Mouse (Mus musculus) forebrain, embryonic 14.5 days (tissue): Measurements from ENCODE around the gene Igsf9b. TPM values are rescaled to one million over a fixed set of nuclear protein-coding genes. Genes with fewer than 3 reads are reported as not detected.

Source experiments
- ATAC-seq: fragments of 200-750 bp; cut with Nextera tagmentation; 2 replicates; pipeline ENCODE4 v1.8.0; 2017; ENCODE audit warnings: mild to moderate bottlenecking, moderate library complexity
- DNase-seq: peaks from one replicate; pipeline ENCODE4 v3.0.0-alpha.2; 2015; ENCODE audit warnings: low spot score
- H3K27ac ChIP-seq: fragments of 300-500 bp; sonication (generic); 2 replicates; pipeline ENCODE4 v1.5.1; 2014; ENCODE audit warnings: low read depth, mild to moderate bottlenecking, control low read depth, low read length, moderate library complexity
- H3K27me3 ChIP-seq: fragments of 300-500 bp; sonication (generic); replicated peaks from 2 replicates; pipeline ENCODE4 v1.6.1; 2014; ENCODE audit warnings: low read length, control low read depth, mixed read lengths; ENCODE audit not compliant: control insufficient read depth, insufficient read depth
- H3K36me3 ChIP-seq: fragments of 300-500 bp; sonication (generic); 2 replicates; pipeline ENCODE4 v1.6.1; 2014; ENCODE audit warnings: low read length, control low read depth; ENCODE audit not compliant: control insufficient read depth, insufficient read depth
- H3K4me1 ChIP-seq: fragments of 300-500 bp; sonication (generic); 2 replicates; pipeline ENCODE4 v1.6.1; 2014; ENCODE audit warnings: antibody characterized with exemption, low read length, control low read depth; ENCODE audit not compliant: control insufficient read depth, insufficient read depth
- H3K4me2 ChIP-seq: fragments of 300-500 bp; sonication (generic); 2 replicates; pipeline ENCODE4 v1.6.1; 2014; ENCODE audit warnings: mild to moderate bottlenecking, control low read depth, low read length
- H3K4me3 ChIP-seq: fragments of 300-500 bp; sonication (generic); 2 replicates; pipeline ENCODE4 v1.5.1; 2014; ENCODE audit warnings: low read depth, low read length, control low read depth
- H3K9ac ChIP-seq: fragments of 300-500 bp; sonication (generic); 2 replicates; pipeline ENCODE4 v1.6.1; 2014; ENCODE audit warnings: mild to moderate bottlenecking, low read length, control low read depth, moderate library complexity
- H3K9me3 ChIP-seq: fragments of 300-500 bp; sonication (generic); replicated peaks from 2 replicates; pipeline ENCODE4 v1.6.1; 2016; ENCODE audit warnings: low read length, control low read depth, mixed read lengths; ENCODE audit not compliant: control insufficient read depth
- WGBS: fragments of 180-500 bp; shearing (Covaris S2); extraction: QIAGEN DNeasy Blood & Tissue Kit; methylation state at CpG from one replicate; pipeline ENCODE4 v1.1.7; 2014; 5-methylcytosine and 5-hydroxymethylcytosine counted together
- polyA plus RNA-seq: library from polyadenylated mRNA; unstranded; fragments of >200 nt; fragmentation: Nextera tagmentation; extraction: Ambion mirVana; gene quantifications from 2 replicates; pipeline ENCODE4 v1.2.1, GENCODE M21; 2014

The Igsf9b gene
- polyA plus RNA-seq, 1 experiment from 2014 or later, result 5.1 TPM

DNA sequence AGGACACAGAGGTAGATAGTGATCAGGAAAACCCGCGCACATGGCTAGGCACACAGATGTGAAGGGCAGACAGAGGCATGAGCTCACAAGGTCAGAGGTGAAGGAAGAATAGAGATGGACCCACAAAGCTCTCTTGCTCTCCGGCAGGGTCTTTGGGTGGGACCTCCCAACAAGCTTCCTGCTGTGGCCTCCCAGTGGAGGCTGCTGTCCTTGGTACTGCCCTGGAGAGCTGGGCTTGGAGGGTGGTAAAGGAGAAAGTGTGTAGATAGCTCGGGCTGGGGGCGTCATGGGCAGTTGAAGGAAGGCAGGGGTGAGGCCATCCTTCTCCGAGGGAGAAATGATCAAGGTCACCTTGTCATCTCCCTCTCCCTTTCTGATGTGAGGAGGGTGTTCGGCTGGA is 9.0 kb downstream of the Igsf9b start:
- Histone ChIP-seq H3K4me2 (no peak overlapping the region), H3K27me3 (no peaks in the 10 kb centered on the region), H3K4me3 (no peak overlapping the region), H3K36me3 (peaks cover 11% of the 10 kb centered on the region), H3K9ac (peak overlapping the region; percentile 25; the same call in 1 of the 2 replicates), H3K4me1 (peaks cover 42% of the 10 kb centered on the region), H3K27ac (peak overlapping the region; percentile 56), H3K9me3 (no peaks in the 10 kb centered on the region)
- ATAC-seq, result 0 out of 2 replicates have a peak, but pooled peaks have one; percentile 1
- no peak for DNase-seq
- WGBS, result 41% methylated on average over 7 of the region's 7 CpGs

DNA sequence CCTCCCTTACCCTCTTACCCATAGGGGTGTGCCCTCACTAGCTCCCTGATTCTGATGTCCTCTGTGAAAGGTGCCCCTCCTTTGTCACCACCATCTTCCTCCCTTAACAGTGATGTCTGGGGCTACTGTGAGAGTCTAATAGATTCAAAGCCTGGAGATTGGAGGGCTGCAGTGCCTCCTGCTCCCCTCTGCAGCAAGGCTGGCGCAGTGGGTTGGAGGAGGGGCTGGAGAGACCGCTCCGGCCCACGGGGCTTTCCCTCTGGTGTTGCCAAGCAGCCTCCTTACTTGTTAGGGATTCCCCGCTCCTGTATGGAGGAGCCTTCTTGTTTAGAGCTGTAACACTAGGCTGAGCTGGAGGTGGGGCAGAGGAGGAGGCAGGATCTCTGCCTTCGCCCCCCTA is 9.6 kb downstream of the Igsf9b start:
- peak; percentile 75 for ATAC-seq

DNA sequence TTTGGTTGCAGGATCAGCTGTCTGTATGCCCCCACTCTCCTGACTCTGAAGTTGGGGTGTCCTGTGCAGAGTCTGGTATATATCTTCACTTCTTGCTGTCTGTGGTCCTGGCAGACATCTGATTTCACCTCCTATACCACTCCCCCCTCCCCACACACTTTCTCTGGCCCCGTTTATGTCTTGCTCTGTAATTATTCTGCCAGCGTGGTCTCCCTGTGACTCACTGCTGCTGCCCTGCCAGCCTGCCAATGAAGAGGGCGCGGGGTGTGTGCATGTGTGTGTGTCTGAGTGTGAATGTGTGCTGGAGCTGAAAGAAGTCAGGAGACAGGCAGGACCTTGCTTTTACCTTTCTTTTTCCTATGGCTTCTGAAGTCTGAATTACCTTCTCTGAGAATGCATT is 11.0 kb downstream of the Igsf9b start:
- WGBS, result 55% methylated on average over 4 of the region's 4 CpGs
- DNase-seq (no peak), ATAC-seq (no peak)
- Histone ChIP-seq H3K36me3 (peaks cover 11% of the 10 kb centered on the region), H3K27ac (no peak overlapping the region), H3K9ac (0 out of 2 replicates have a peak overlapping the region, but pooled peaks have one; percentile 8), H3K4me2 (no peak overlapping the region), H3K4me3 (no peak overlapping the region), H3K4me1 (peaks cover 35% of the 10 kb centered on the region), H3K9me3 (no peaks in the 10 kb centered on the region), H3K27me3 (no peaks in the 10 kb centered on the region)

More for the DNA sequence above, 9.6 kb downstream of the Igsf9b start:
- no peaks in the 10 kb centered on the region for H3K9me3 ChIP-seq
- H3K36me3 ChIP-seq, result peaks cover 11% of the 10 kb centered on the region
- peak; percentile 76 for DNase-seq
- no peaks in the 10 kb centered on the region for H3K27me3 ChIP-seq
- peak overlapping the region; percentile 25 for H3K9ac ChIP-seq
- 24% methylated on average over 6 of the region's 6 CpGs for WGBS
- no peak overlapping the region for H3K4me3 ChIP-seq
- H3K4me1 ChIP-seq, result peaks cover 39% of the 10 kb centered on the region
- H3K27ac ChIP-seq, result peak overlapping the region; percentile 56
- peak overlapping the region; percentile 1; the same call in 1 of the 2 replicates for H3K4me2 ChIP-seq

DNA sequence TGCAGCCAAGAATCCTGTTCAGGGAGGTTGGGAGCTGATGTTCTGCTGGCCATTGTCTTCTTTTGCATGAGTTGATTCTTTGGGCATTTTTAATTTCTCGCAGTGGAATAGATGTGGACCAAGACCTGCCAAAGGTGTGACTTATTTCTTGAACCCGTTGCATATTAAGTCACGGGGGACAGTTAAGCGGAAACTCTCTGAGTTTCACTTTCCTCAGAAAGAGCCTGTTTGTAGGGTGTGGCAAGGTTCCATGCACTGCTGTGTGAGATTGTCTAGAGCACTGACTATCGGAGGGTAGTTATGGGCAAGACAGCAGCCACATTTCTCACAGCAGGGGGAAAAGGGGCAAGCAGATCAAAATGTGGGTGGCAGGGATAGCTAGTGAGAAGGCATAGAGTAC is 14.4 kb downstream of the Igsf9b start:
- Histone ChIP-seq H3K4me1 (peaks cover 5% of the 10 kb centered on the region), H3K4me2 (no peak overlapping the region), H3K27ac (no peak overlapping the region), H3K4me3 (no peak overlapping the region), H3K9me3 (no peaks in the 10 kb centered on the region), H3K9ac (no peak overlapping the region), H3K36me3 (peaks cover 28% of the 10 kb centered on the region), H3K27me3 (no peaks in the 10 kb centered on the region)
- 95% methylated on average over 5 of the region's 5 CpGs for WGBS
- ATAC-seq (no peak), DNase-seq (no peak)

DNA sequence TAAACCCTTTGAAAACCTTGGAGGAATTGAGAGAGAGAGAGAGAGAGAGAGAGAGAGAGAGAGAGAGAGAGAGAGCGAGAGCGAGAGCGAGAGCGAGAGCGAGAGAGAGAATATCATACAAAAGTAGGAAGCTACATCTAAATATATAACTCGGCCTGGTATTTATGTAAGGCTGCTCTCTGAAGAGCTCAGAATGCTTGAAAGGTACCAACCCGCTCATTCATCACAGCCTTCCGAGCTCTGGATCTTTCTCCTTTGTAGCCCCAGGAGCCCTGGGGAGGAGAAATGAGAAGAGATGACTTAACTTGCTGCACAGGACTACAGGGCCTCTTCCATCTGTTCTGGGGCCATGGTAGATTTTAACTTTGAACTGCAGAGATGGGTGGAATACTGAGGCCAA is 22.3 kb downstream of the Igsf9b start:
- H3K27ac ChIP-seq, result no peak overlapping the region
- peaks cover 56% of the 10 kb centered on the region for H3K36me3 ChIP-seq
- no peak for ATAC-seq

DNA sequence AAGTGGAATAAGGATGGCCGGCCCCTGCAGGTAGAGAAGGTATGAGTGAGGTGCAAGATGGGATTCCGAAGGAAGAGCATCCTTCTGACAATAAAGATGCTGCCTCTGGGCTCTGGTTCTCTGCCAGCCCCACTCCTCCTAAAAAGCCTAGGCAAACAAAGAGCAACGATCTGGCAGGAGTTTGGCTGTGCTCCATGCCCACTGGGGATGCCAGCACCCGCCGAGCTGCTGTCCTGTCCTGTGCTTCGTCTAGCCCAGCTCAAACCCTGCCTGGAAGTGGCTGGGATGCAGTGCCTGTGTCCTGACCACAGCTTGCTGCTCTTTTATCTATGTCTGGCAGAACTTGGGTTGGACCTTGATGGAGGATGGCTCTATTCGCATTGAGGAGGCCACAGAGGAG is 23.3 kb downstream of the Igsf9b start:
- Histone ChIP-seq H3K9me3 (no peaks in the 10 kb centered on the region), H3K9ac (no peak overlapping the region), H3K36me3 (peaks cover 56% of the 10 kb centered on the region), H3K4me2 (no peak overlapping the region), H3K4me1 (no peaks in the 10 kb centered on the region), H3K27ac (no peak overlapping the region), H3K27me3 (no peaks in the 10 kb centered on the region), H3K4me3 (no peak overlapping the region)
- 53% methylated on average over 7 of the region's 7 CpGs for WGBS
- DNase-seq, result peak; percentile 58
- ATAC-seq, result peak; percentile 52; the same call in 1 of the 2 replicates

More for the DNA sequence above, 22.3 kb downstream of the Igsf9b start:
- H3K27me3 ChIP-seq, result no peaks in the 10 kb centered on the region
- H3K9me3 ChIP-seq, result no peaks in the 10 kb centered on the region
- no peak for DNase-seq
- no peak overlapping the region for H3K4me3 ChIP-seq
- 97% methylated on average over 8 of the region's 8 CpGs for WGBS
- H3K4me2 ChIP-seq, result no peak overlapping the region
- no peak overlapping the region for H3K9ac ChIP-seq
- no peaks in the 10 kb centered on the region for H3K4me1 ChIP-seq

DNA sequence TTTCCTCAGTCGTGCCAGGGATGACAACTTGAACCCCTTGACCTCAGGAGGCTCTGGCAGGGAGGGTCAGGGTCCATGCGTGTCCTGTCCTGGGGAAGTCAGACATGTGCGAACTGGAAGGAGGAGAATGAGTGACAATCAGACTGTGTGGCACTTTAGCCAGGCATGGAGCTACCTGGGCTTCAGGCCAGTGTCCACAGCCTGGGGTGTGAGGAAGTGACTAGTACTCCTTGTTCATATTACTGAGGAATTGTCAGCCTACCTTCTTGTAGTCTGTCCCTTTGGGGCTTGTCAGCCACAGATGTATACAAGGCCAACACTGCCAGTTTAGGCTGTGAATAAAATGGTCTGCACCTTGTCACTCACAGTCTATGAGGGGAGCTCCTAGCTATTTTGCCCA is 24.4 kb downstream of the Igsf9b start:
- DNase-seq (no peak), ATAC-seq (no peak)
- H3K4me1 ChIP-seq, result no peaks in the 10 kb centered on the region
- 97% methylated on average over 3 of the region's 3 CpGs for WGBS
- no peak overlapping the region for H3K27ac ChIP-seq
- no peaks in the 10 kb centered on the region for H3K27me3 ChIP-seq
- no peak overlapping the region for H3K4me2 ChIP-seq
- no peak overlapping the region for H3K4me3 ChIP-seq
- H3K9me3 ChIP-seq, result no peaks in the 10 kb centered on the region
- peaks cover 49% of the 10 kb centered on the region for H3K36me3 ChIP-seq
- H3K9ac ChIP-seq, result no peak overlapping the region

DNA sequence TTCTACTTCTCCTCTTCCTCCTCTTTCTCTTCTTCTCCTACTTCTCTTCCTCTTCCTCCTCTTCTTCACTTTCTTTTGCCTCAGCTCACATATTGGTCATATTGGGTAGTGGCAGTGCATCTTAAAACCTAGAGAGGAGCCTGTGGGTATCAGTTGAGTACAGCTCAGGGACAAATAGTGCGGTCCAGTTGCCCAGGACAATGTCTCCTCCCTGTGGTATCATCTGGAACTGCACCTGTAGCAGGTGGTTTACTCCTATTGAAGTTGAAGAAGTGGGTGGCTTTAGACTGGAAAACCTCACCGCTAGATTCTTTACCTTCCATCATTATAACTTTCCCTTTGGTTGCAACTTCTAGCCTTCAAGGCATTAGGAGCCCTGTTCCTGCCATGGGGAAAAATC is 26.9 kb downstream of the Igsf9b start:
- Histone ChIP-seq H3K4me3 (no peak overlapping the region), H3K9ac (no peak overlapping the region), H3K9me3 (no peaks in the 10 kb centered on the region), H3K27ac (no peak overlapping the region), H3K4me2 (no peak overlapping the region), H3K27me3 (no peaks in the 10 kb centered on the region), H3K36me3 (peaks cover 40% of the 10 kb centered on the region), H3K4me1 (no peaks in the 10 kb centered on the region)
- 52% methylated on average over 2 of the region's 2 CpGs for WGBS
- DNase-seq (peak; percentile 79), ATAC-seq (peak; percentile 64)

DNA sequence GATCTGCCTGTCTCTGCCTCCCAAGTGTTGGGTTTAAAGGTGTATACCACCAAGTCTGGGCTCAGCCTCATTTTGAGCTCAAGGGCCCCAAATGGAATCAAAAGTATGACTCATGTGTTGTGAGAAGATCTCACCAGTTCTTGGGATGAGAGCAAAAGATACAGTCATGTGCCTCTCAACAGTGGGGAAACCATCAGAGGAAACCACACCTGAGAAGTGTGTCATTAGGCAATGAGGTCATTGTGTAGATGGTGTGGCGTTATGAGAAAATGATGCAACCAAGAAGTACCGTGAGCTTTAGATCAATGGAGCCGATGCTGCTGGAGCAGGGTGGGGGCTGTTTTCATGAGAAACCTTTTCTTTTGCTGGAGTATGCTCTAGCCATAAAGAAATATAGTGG is 28.6 kb downstream of the Igsf9b start:
- Histone ChIP-seq H3K4me2 (no peak overlapping the region), H3K9ac (no peak overlapping the region), H3K27ac (no peak overlapping the region), H3K4me3 (no peak overlapping the region), H3K36me3 (peaks cover 38% of the 10 kb centered on the region), H3K4me1 (no peaks in the 10 kb centered on the region), H3K27me3 (no peaks in the 10 kb centered on the region), H3K9me3 (no peaks in the 10 kb centered on the region)
- DNase-seq (no peak), ATAC-seq (no peak)
- 98% methylated on average over 3 of the region's 3 CpGs for WGBS
